Mouse (Mus musculus): ENCODE measurements around the gene Rab5c. TPM values are rescaled to one million over a fixed set of nuclear protein-coding genes. Genes with fewer than 3 reads are reported as not detected.

Rab5c gene
- total and polyA plus RNA-seq, 2 experiments from 2014 or later = 34.9 to 211 TPM

- H3K4me3 ChIP-seq (ENCODE audit: low read depth, low read length) = no peak overlapping the region
- H3K9ac ChIP-seq = no peak overlapping the region
- H3K36me3 ChIP-seq (ENCODE audit: insufficient read depth) = peaks cover 38% of the 10 kb centered on the region
- H3K27ac ChIP-seq (ENCODE audit: low read depth, low read length) = no peak overlapping the region
- TF ChIP-seq CTCF (IDR thresholded peaks at IDR 0.05; ENCODE audit: low read depth) = no peak
- H3K4me2 ChIP-seq (ENCODE audit: low read depth) = no peak overlapping the region
- H3K4me1 ChIP-seq (ENCODE audit: insufficient read depth) = 0 out of 2 replicates have a peak, but pooled peaks cover 8% of the 10 kb centered on the region
- no peaks in the 10 kb centered on the region for H3K9me3 ChIP-seq (ENCODE audit: low read length)
- no peaks in the 10 kb centered on the region for H3K27me3 ChIP-seq (ENCODE audit: insufficient read depth, low read length)
- ATAC-seq (no peak), DNase-seq (no peak)
- 94% methylated on average over 7 of the region's 7 CpGs for WGBS
These were observed 19.6 kb downstream of the Rab5c start for GRCm38 (mm10) chr11:100718462-100718861.

GRCm38 (mm10) chr11:100716649-100717048 is 21.4 kb downstream of the Rab5c start:
- no peak overlapping the region for H3K9ac ChIP-seq
- H3K4me1 ChIP-seq (ENCODE audit: insufficient read depth) = peaks cover 10% of the 10 kb centered on the region
- no peak overlapping the region for H3K4me3 ChIP-seq (ENCODE audit: low read depth, low read length)
- ATAC-seq = no peak
- no peaks in the 10 kb centered on the region for H3K9me3 ChIP-seq (ENCODE audit: low read length)
- H3K36me3 ChIP-seq (ENCODE audit: insufficient read depth) = peaks cover 38% of the 10 kb centered on the region
- TF ChIP-seq CTCF (IDR thresholded peaks at IDR 0.05; ENCODE audit: low read depth) = no peak
- no peak overlapping the region for H3K4me2 ChIP-seq (ENCODE audit: low read depth)
- WGBS = 82% methylated on average over 3 of the region's 3 CpGs
- no peaks in the 10 kb centered on the region for H3K27me3 ChIP-seq (ENCODE audit: insufficient read depth, low read length)
- DNase-seq = no peak
- no peak overlapping the region for H3K27ac ChIP-seq (ENCODE audit: low read depth, low read length)

GRCm38 (mm10) chr11:100714948-100715347 is 23.1 kb downstream of the Rab5c start:
- H3K36me3 ChIP-seq (ENCODE audit: insufficient read depth) = peaks cover 41% of the 10 kb centered on the region
- H3K9ac ChIP-seq = no peak overlapping the region
- ATAC-seq = 0 out of 2 replicates have a peak, but pooled peaks have one; percentile 26
- H3K4me1 ChIP-seq (ENCODE audit: insufficient read depth) = peaks cover 16% of the 10 kb centered on the region
- DNase-seq = no peak
- whole genome bisulfite sequencing = 70% methylated on average over 6 of the region's 6 CpGs
- no peak for TF ChIP-seq CTCF (IDR thresholded peaks at IDR 0.05; ENCODE audit: low read depth)
- no peaks in the 10 kb centered on the region for H3K27me3 ChIP-seq (ENCODE audit: insufficient read depth, low read length)
- no peaks in the 10 kb centered on the region for H3K9me3 ChIP-seq (ENCODE audit: low read length)
- H3K27ac ChIP-seq (ENCODE audit: low read depth, low read length) = no peak overlapping the region
- H3K4me3 ChIP-seq (ENCODE audit: low read depth, low read length) = no peak overlapping the region
- no peak overlapping the region for H3K4me2 ChIP-seq (ENCODE audit: low read depth)

GRCm38 (mm10) chr11:100714534-100714915 is 23.5 kb downstream of the Rab5c start:
- no peaks in the 10 kb centered on the region for H3K27me3 ChIP-seq (ENCODE audit: insufficient read depth, low read length)
- 48% methylated on average over 6 of the region's 6 CpGs for WGBS
- H3K4me3 ChIP-seq (ENCODE audit: low read depth, low read length) = no peak overlapping the region
- peak; percentile 77 for DNase-seq
- no peaks in the 10 kb centered on the region for H3K9me3 ChIP-seq (ENCODE audit: low read length)
- TF ChIP-seq CTCF (IDR thresholded peaks at IDR 0.05; ENCODE audit: low read depth) = peak; percentile 92
- H3K4me1 ChIP-seq (ENCODE audit: insufficient read depth) = peaks cover 16% of the 10 kb centered on the region
- no peak overlapping the region for H3K9ac ChIP-seq
- peak; percentile 39; the same call in 1 of the 2 replicates for ATAC-seq
- H3K27ac ChIP-seq (ENCODE audit: low read depth, low read length) = no peak overlapping the region
- no peak overlapping the region for H3K4me2 ChIP-seq (ENCODE audit: low read depth)
- peaks cover 42% of the 10 kb centered on the region for H3K36me3 ChIP-seq (ENCODE audit: insufficient read depth)

- Histone ChIP-seq H3K27me3 (ENCODE audit: insufficient read depth, low read length) (no peaks in the 10 kb centered on the region), H3K4me2 (ENCODE audit: low read depth) (peak within 1 kb of the TSS; percentile 20), H3K4me1 (ENCODE audit: insufficient read depth) (peaks cover 16% of the 10 kb centered on the region), H3K9ac (0 out of 2 replicates have a peak within 1 kb of the TSS, but pooled peaks have one; percentile 2), H3K27ac (ENCODE audit: low read depth, low read length) (no peak within 1 kb of the TSS), H3K36me3 (ENCODE audit: insufficient read depth) (peaks cover 43% of the 10 kb centered on the region), H3K9me3 (ENCODE audit: low read length) (no peaks in the 10 kb centered on the region), H3K4me3 (ENCODE audit: low read depth, low read length) (no peak within 1 kb of the TSS)
- no peak for DNase-seq
- no peak for TF ChIP-seq CTCF (IDR thresholded peaks at IDR 0.05; ENCODE audit: low read depth)
- 14% methylated on average over 38 of the region's 38 CpGs for WGBS
- ATAC-seq = no peak
These were observed 24.1 kb downstream of the Rab5c start, which contains the start of gene Hspb9 for GRCm38 (mm10) chr11:100713735-100714533. Hspb9 (plus strand) TSS chr11:100713850.

GRCm38 (mm10) chr11:100713174-100713573 is 24.8 kb downstream of the Rab5c start:
- no peak for ATAC-seq
- no peak for DNase-seq
- Histone ChIP-seq H3K27ac (ENCODE audit: low read depth, low read length) (no peak overlapping the region), H3K4me3 (ENCODE audit: low read depth, low read length) (no peak overlapping the region), H3K4me2 (ENCODE audit: low read depth) (0 out of 2 replicates have a peak overlapping the region, but pooled peaks have one; percentile 20), H3K4me1 (ENCODE audit: insufficient read depth) (peaks cover 16% of the 10 kb centered on the region), H3K27me3 (ENCODE audit: insufficient read depth, low read length) (no peaks in the 10 kb centered on the region), H3K9ac (0 out of 2 replicates have a peak overlapping the region, but pooled peaks have one; percentile 2), H3K36me3 (ENCODE audit: insufficient read depth) (peaks cover 43% of the 10 kb centered on the region), H3K9me3 (ENCODE audit: low read length) (no peaks in the 10 kb centered on the region)
- TF ChIP-seq CTCF (IDR thresholded peaks at IDR 0.05; ENCODE audit: low read depth) = no peak
- 62% methylated on average over 4 of the region's 4 CpGs for WGBS
